Mouse (Mus musculus) lung, embryonic 14.5 days (tissue): ENCODE data around the gene Gm5134. TPM values are rescaled to one million over a fixed set of nuclear protein-coding genes. Genes with fewer than 3 reads are reported as not detected.
A peak's percentile ranks its signal among the peaks of the same experiment; 100 is the strongest.
"Not testable (repeated sequence)": the region's sequence is repeated elsewhere in the genome, so short reads cannot be mapped to it uniquely, and the experiment has no call there.

ENCODE experiments used
- ATAC-seq: fragments of 200-750 bp; cut with Nextera tagmentation; 2 replicates; pipeline ENCODE4 v1.8.0; 2017; ENCODE audit warnings: mild to moderate bottlenecking, moderate TSS enrichment, moderate library complexity; ENCODE audit not compliant: insufficient read depth
- DNase-seq: peaks from one replicate; pipeline ENCODE4 v3.0.0-alpha.2; 2015
- H3K27ac ChIP-seq: fragments of 300-500 bp; sonication (generic); 2 replicates; pipeline ENCODE4 v1.5.1; 2014; ENCODE audit warnings: low read depth, mild to moderate bottlenecking, moderate library complexity
- H3K27me3 ChIP-seq: fragments of 300-500 bp; sonication (generic); 2 replicates; pipeline ENCODE4 v1.6.1; 2014; ENCODE audit warnings: low read length, control low read depth; ENCODE audit not compliant: insufficient read depth
- H3K36me3 ChIP-seq: fragments of 300-500 bp; sonication (generic); 2 replicates; pipeline ENCODE4 v1.6.1; 2014; ENCODE audit warnings: control low read depth; ENCODE audit not compliant: insufficient read depth
- H3K4me1 ChIP-seq: fragments of 300-500 bp; sonication (generic); 2 replicates; pipeline ENCODE4 v1.6.1; 2014; ENCODE audit warnings: antibody characterized with exemption, control low read depth; ENCODE audit not compliant: insufficient read depth
- H3K4me2 ChIP-seq: fragments of 300-500 bp; sonication (generic); 2 replicates; pipeline ENCODE4 v1.6.1; 2014; ENCODE audit warnings: mild to moderate bottlenecking
- H3K4me3 ChIP-seq: fragments of 300-500 bp; sonication (generic); 2 replicates; pipeline ENCODE4 v1.5.1; 2014; ENCODE audit warnings: low read depth, low read length
- H3K9ac ChIP-seq: fragments of 300-500 bp; sonication (generic); 2 replicates; pipeline ENCODE4 v1.6.1; 2014
- H3K9me3 ChIP-seq: fragments of 300-500 bp; sonication (generic); 2 replicates; pipeline ENCODE4 v1.6.1; 2016; ENCODE audit warnings: low read depth, low read length, control low read depth
- CTCF ChIP-seq: IDR thresholded peaks from 2 replicates; pipeline ENCODE4 v1.5.1; 2016; ENCODE audit warnings: antibody characterized with exemption, low read depth
- WGBS: fragments of 180-500 bp; shearing (Covaris S2); extraction: QIAGEN DNeasy Blood & Tissue Kit; methylation state at CpG from one replicate; pipeline ENCODE4 v1.1.7; 2014; 5-methylcytosine and 5-hydroxymethylcytosine counted together
- polyA plus RNA-seq: library from polyadenylated mRNA; unstranded; fragments of >200 nt; fragmentation: Nextera tagmentation; extraction: Ambion mirVana; gene quantifications from 2 replicates; pipeline ENCODE4 v1.2.1, GENCODE M21; 2014

Gene Gm5134
- polyA plus RNA-seq, 1 experiment from 2014 or later = 0.14 TPM

- TF ChIP-seq CTCF = no peak
- no peak overlapping the region for H3K4me3 ChIP-seq
- no peaks in the 10 kb centered on the region for H3K36me3 ChIP-seq
- 33% methylated on average over 10 of the region's 10 CpGs for WGBS
- H3K4me2 ChIP-seq = no peak overlapping the region
- DNase-seq = peak; percentile 18
- H3K9me3 ChIP-seq = no peaks in the 10 kb centered on the region
- H3K27ac ChIP-seq = no peak overlapping the region
- no peaks in the 10 kb centered on the region for H3K4me1 ChIP-seq
- no peak for ATAC-seq
- no peaks in the 10 kb centered on the region for H3K27me3 ChIP-seq
- H3K9ac ChIP-seq = no peak overlapping the region
Observed at GRCm38 (mm10) chr10:75978119-75978834, 24.0 kb downstream of the Gm5134 start.

GRCm38 (mm10) chr10:75978835-75979157 lies 24.5 kb downstream of the Gm5134 start:
- no peak for DNase-seq
- Histone ChIP-seq H3K27me3 (no peaks in the 10 kb centered on the region), H3K9ac (no peak overlapping the region), H3K36me3 (no peaks in the 10 kb centered on the region), H3K27ac (no peak overlapping the region), H3K4me1 (no peaks in the 10 kb centered on the region), H3K4me2 (no peak overlapping the region), H3K4me3 (no peak overlapping the region), H3K9me3 (no peaks in the 10 kb centered on the region)
- WGBS = 68% methylated on average over 5 of the region's 5 CpGs
- ATAC-seq = no peak
- no peak for TF ChIP-seq CTCF

GRCm38 (mm10) chr10:75979432-75979831 lies 25.1 kb downstream of the Gm5134 start:
- Histone ChIP-seq H3K4me3 (no peak overlapping the region), H3K9ac (no peak overlapping the region), H3K9me3 (no peaks in the 10 kb centered on the region), H3K4me2 (no peak overlapping the region), H3K27me3 (no peaks in the 10 kb centered on the region), H3K36me3 (no peaks in the 10 kb centered on the region), H3K27ac (no peak overlapping the region), H3K4me1 (no peaks in the 10 kb centered on the region)
- WGBS = 80% methylated on average over 3 of the region's 3 CpGs
- no peak for ATAC-seq
- no peak for TF ChIP-seq CTCF
- DNase-seq = no peak

- Histone ChIP-seq H3K4me1 (no peaks in the 10 kb centered on the region), H3K4me2 (no peak overlapping the region), H3K36me3 (no peaks in the 10 kb centered on the region), H3K27ac (no peak overlapping the region), H3K4me3 (no peak overlapping the region), H3K9ac (no peak overlapping the region), H3K9me3 (no peaks in the 10 kb centered on the region), H3K27me3 (no peaks in the 10 kb centered on the region)
- no peak for DNase-seq
- WGBS = 64% methylated on average over 4 of the region's 4 CpGs
- TF ChIP-seq CTCF = no peak
- no peak for ATAC-seq
Observed at GRCm38 (mm10) chr10:75990430-75991042, 36.2 kb downstream of the Gm5134 start.

- TF ChIP-seq CTCF = no peak
- H3K4me2 ChIP-seq = no peak overlapping the region
- peak; percentile 16 for DNase-seq
Observed at GRCm38 (mm10) chr10:75993616-75994240, 39.4 kb downstream of the Gm5134 start.

GRCm38 (mm10) chr10:75994531-75995210 lies 40.4 kb downstream of the Gm5134 start:
- WGBS = 59% methylated on average over 12 of the region's 13 CpGs
- not testable (repeated sequence) for H3K27me3 ChIP-seq, H3K4me1 ChIP-seq, H3K36me3 ChIP-seq, H3K27ac ChIP-seq, H3K9me3 ChIP-seq, ATAC-seq, H3K4me2 ChIP-seq, H3K4me3 ChIP-seq, H3K9ac ChIP-seq, DNase-seq

More at GRCm38 (mm10) chr10:75993616-75994240, 39.4 kb downstream of the Gm5134 start:
- no peak overlapping the region for H3K27ac ChIP-seq
- no peaks in the 10 kb centered on the region for H3K27me3 ChIP-seq
- no peaks in the 10 kb centered on the region for H3K4me1 ChIP-seq
- H3K9me3 ChIP-seq = no peaks in the 10 kb centered on the region
- no peaks in the 10 kb centered on the region for H3K36me3 ChIP-seq
- 72% methylated on average over 15 of the region's 15 CpGs for WGBS
- H3K9ac ChIP-seq = no peak overlapping the region
- H3K4me3 ChIP-seq = no peak overlapping the region
- ATAC-seq = no peak

GRCm38 (mm10) chr10:75995463-75995862 lies 41.1 kb downstream of the Gm5134 start:
- Histone ChIP-seq H3K4me2 (no peak overlapping the region), H3K9me3 (no peaks in the 10 kb centered on the region), H3K9ac (no peak overlapping the region), H3K4me3 (no peak overlapping the region), H3K27ac (no peak overlapping the region), H3K27me3 (no peaks in the 10 kb centered on the region), H3K4me1 (no peaks in the 10 kb centered on the region), H3K36me3 (no peaks in the 10 kb centered on the region)
- WGBS = 74% methylated on average over 11 of the region's 11 CpGs
- ATAC-seq (no peak), DNase-seq (no peak)
- no peak for TF ChIP-seq CTCF
